Mouse (Mus musculus): ENCODE measurements around the gene Poldip3.

DNA sequence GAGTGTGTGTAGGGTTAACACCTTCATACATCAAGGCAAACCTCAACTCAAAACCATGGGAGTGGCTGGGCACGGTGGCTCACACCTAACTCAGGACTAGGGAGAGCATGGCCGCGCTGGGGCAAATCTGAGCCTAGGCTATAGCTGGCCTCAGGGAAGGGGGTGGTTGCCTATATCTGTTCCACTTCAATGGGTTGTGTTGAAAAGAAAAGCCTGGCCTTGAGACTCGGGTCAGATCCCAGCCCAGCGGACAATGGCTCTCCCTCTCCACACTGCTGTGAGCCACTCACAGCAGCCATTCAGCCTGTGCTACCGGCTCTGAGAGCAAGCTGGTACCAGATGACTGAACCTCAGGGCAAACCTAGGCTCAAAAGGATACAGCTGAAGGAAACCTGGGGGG, 34.1 kb downstream of the Poldip3 start:
- no peak for TF ChIP-seq CTCF (IDR thresholded peaks at IDR 0.05; ENCODE audit: control insufficient read depth, insufficient read depth, low read length)
- TF ChIP-seq POLR2A (IDR thresholded peaks at IDR 0.05; ENCODE audit: borderline replicate concordance, control insufficient read depth, low read depth, low read length): no peak
